Mouse (Mus musculus): Measurements from ENCODE around the gene Unc5b. TPM values are rescaled to one million over a fixed set of nuclear protein-coding genes. Genes with fewer than 3 reads are reported as not detected.

Unc5b gene
- polyA plus RNA-seq, 1 experiment from 2014 or later, result 4.0 TPM

DNA sequence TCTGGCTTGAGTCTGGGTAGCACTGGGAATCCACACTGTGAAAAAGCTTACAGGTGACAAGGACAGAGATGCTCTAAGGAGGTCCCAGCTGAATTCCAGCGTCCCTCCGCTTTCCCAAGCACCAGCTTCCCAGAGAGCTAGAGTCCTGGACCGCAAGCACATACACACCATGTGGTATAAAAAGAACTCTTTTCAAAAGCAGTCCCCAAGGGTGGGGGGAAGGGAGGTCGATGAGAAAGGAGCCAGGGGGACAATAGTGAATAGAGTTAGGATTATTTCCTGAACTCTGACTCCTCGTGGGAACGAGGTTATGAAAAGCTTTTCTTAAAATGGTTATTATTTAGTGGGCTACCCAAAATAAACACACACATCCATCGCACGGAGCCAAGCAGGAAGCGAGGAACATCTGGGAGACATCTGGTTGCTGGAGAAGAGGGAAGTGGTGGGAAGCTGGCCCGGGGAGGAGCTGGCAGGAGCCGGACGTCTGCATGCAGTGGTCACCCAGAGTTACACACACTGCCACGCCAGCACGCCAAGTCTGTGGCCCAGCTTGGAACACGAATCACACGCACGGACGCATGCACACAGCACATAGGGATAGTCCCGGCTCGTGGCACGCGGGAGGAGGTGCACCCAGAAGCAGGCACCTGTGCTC lies 23.7 kb downstream of the Unc5b start:
- H3K27ac ChIP-seq, result peak overlapping the region; percentile 77
- WGBS, result 26% methylated on average over 22 of the region's 22 CpGs
- ATAC-seq (ENCODE audit: insufficient read depth, low FRiP score, low read depth), result peak; percentile 11; the same call in 1 of the 2 replicates
- H3K9me3 ChIP-seq, result no peaks in the 10 kb centered on the region
- H3K4me2 ChIP-seq, result peak overlapping the region; percentile 37
- peaks cover 41% of the 10 kb centered on the region for H3K4me1 ChIP-seq
- no peaks in the 10 kb centered on the region for H3K36me3 ChIP-seq
- no peaks in the 10 kb centered on the region for H3K27me3 ChIP-seq (replicated peaks)
- no peak overlapping the region for H3K4me3 ChIP-seq (replicated peaks)
- no peak overlapping the region for H3K9ac ChIP-seq

DNA sequence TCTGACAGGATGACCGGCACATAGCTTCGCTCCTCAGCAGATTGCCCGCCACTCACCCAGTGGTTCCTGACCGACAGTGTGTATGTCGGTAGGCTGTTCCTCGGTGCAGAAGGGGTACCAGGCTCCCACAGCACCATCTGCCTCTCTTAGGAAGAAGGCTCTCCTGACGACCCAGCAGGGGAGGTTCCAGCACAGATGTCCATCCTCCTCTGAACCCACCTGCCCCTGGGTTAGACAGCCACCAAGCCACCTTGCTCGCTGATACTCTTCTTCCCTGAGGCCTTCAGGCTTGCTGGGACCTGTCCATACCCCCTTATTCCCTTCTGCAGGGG lies 25.2 kb downstream of the Unc5b start:
- H3K27ac ChIP-seq, result no peak overlapping the region
- 86% methylated on average over 8 of the region's 8 CpGs for WGBS

DNA sequence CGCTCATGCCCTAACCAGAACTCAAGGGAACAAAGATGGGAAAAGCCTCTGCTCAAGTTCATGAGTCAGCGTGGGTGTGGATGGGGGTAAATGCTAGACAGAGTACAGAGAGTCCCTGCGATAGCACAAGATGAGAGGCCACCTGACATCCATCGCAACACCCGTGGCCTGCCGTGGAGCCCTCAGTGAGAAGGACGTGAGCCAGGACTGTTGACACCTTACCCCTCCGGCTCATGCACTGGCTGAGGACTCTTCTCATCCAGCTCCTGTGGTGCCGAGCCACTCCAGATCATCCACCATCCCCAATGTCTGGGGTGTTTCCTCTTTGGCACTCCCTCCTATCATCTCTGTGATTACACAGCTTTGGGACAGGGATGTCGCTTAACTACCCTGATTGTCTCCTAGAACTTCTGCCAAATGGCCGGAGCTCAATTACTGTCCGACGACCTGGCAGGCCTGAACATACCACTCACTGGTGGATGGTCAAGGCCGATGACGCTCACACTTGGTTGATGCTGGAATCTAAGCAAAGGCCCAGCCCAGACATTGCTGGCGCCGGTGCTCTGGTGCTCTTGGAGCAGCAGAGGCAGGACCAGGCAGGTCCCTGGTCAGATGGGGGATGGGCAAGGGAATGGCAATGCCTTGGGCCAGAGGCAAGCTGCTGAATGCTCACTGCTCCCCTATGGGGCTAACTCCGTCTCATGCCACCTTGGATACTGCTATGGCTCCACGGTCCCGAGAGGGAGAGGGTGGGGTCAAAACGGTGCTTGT lies 25.8 kb downstream of the Unc5b start:
- Histone ChIP-seq H3K27me3 (replicated peaks) (no peaks in the 10 kb centered on the region), H3K9me3 (no peaks in the 10 kb centered on the region), H3K36me3 (no peaks in the 10 kb centered on the region), H3K9ac (no peak overlapping the region), H3K4me1 (peaks cover 35% of the 10 kb centered on the region), H3K4me2 (no peak overlapping the region), H3K27ac (no peak overlapping the region), H3K4me3 (replicated peaks) (no peak overlapping the region)
- 80% methylated on average over 21 of the region's 21 CpGs for WGBS
- ATAC-seq (ENCODE audit: insufficient read depth, low FRiP score, low read depth), result no peak

More for the DNA sequence above, 25.2 kb downstream of the Unc5b start:
- Histone ChIP-seq H3K4me2 (no peak overlapping the region), H3K9me3 (no peaks in the 10 kb centered on the region), H3K4me1 (peaks cover 32% of the 10 kb centered on the region), H3K36me3 (no peaks in the 10 kb centered on the region), H3K9ac (no peak overlapping the region), H3K27me3 (replicated peaks) (no peaks in the 10 kb centered on the region), H3K4me3 (replicated peaks) (no peak overlapping the region)
- ATAC-seq (ENCODE audit: insufficient read depth, low FRiP score, low read depth), result no peak

DNA sequence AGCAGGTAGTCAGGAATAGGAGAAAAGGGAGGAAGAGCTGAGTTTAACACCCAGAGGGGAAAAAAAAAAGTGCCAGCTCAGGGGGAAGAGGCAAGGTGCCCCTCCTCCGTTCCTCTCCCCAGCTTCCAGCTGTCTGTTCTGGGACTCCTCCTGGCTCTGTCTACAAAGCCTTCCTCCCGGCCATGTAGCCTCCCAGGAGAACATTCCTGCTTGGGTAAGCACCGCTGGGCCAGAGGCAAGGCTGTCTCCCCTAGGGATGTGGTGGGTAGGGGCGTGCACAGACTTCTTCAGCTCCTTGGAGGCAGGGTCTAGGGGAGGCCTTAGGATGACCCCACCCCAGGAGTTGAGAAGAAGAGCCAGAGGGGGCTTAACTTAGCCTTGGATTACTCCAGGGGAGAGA lies 26.5 kb downstream of the Unc5b start:
- H3K4me1 ChIP-seq, result peaks cover 37% of the 10 kb centered on the region
- no peak overlapping the region for H3K9ac ChIP-seq
- H3K27me3 ChIP-seq (replicated peaks), result no peaks in the 10 kb centered on the region
- no peak overlapping the region for H3K4me3 ChIP-seq (replicated peaks)
- H3K27ac ChIP-seq, result no peak overlapping the region
- H3K9me3 ChIP-seq, result no peaks in the 10 kb centered on the region
- WGBS, result 44% methylated on average over 4 of the region's 4 CpGs
- H3K4me2 ChIP-seq, result no peak overlapping the region
- no peak for ATAC-seq (ENCODE audit: insufficient read depth, low FRiP score, low read depth)
- H3K36me3 ChIP-seq, result no peaks in the 10 kb centered on the region

DNA sequence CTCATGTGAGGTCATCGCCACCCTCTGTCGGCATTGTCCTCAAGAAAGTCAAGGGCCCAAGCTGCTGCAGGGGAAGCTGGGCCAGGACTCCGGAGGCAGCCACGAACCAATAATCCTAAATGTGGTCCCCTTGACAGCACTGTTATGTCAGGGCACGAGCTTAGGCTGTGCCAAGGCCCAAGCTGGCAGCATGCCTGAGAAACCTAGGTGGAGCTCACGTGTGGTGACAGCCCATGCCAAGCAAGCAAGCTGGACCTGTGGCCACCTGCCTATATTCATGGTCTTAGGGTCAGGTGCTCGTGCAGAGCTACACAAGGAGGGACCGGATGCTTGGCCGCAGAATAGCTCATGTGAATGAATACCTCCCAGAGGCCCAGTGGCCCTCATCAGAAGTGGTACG lies 27.4 kb downstream of the Unc5b start:
- no peak overlapping the region for H3K4me3 ChIP-seq (replicated peaks)
- ATAC-seq (ENCODE audit: insufficient read depth, low FRiP score, low read depth), result no peak
- no peaks in the 10 kb centered on the region for H3K27me3 ChIP-seq (replicated peaks)
- peaks cover 37% of the 10 kb centered on the region for H3K4me1 ChIP-seq
- no peaks in the 10 kb centered on the region for H3K9me3 ChIP-seq
- no peaks in the 10 kb centered on the region for H3K36me3 ChIP-seq
- 77% methylated on average over 10 of the region's 10 CpGs for WGBS
- H3K9ac ChIP-seq, result no peak overlapping the region
- no peak overlapping the region for H3K27ac ChIP-seq
- no peak overlapping the region for H3K4me2 ChIP-seq

DNA sequence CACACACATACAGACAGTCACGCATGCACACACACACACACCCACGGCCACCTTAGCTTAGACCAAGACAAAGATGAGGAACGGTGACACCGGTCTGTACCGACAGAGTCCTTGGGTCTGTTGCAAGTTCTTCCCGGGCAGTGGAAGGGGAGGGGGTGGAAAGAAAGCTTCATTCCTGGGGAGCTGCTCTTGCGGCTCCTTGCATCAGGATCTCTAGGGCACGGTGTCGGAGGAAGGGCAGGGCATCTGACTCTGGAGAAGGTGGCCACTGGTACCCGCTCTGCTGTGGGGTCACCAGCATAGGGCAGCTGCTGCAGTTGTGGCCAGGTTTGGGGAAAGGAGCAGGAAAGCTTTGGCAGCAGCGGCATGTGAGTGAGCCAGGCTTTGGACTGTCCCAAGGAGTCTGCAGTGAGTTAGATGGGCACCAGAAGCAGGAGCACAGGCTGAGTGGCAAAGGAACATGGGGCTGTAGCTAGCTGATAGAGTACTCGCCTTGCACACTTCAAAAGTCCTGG lies 29.4 kb downstream of the Unc5b start:
- Histone ChIP-seq H3K4me2 (no peak overlapping the region), H3K36me3 (no peaks in the 10 kb centered on the region), H3K27me3 (replicated peaks) (no peaks in the 10 kb centered on the region), H3K27ac (no peak overlapping the region), H3K9ac (no peak overlapping the region), H3K4me3 (replicated peaks) (no peak overlapping the region), H3K9me3 (no peaks in the 10 kb centered on the region), H3K4me1 (peaks cover 19% of the 10 kb centered on the region)
- no peak for ATAC-seq (ENCODE audit: insufficient read depth, low FRiP score, low read depth)
- 65% methylated on average over 12 of the region's 12 CpGs for WGBS

DNA sequence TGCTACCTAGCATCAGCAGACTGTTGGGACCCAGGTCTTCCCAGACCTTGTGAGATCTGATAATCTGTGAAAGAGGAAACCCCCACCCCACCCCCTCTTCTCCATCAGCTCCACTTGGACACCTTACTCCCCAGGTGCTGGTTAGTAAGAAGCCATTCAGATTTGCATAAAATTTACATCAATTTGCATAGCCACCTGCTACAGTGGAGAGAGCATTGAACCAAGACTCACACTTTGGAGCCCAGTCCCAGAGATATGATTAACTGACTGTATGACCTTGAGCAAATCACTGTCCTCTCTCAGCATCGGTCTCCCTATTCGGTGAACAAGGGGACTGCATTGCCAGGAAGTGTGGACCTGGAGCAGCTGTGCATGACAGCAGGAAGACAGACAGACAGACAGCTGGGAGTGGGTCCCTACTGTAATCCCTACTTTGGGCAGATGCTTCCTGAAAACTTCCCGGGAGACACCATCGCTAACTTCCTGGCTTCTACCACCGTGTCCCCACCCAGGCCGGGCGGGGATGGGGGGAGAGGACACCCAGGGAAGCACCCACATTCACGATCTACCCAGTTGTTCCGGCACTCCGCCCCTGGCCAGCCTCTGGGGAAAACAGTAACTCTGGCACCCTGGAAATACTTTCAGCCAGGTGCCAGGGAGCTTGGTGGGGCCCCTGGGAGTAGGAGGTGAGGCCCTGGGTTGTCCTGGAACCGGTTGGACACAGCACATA lies 30.0 kb downstream of the Unc5b start:
- WGBS, result 31% methylated on average over 11 of the region's 11 CpGs
- peaks cover 17% of the 10 kb centered on the region for H3K4me1 ChIP-seq
- no peak overlapping the region for H3K4me2 ChIP-seq
- H3K4me3 ChIP-seq (replicated peaks), result no peak overlapping the region
- no peak overlapping the region for H3K9ac ChIP-seq
- no peak overlapping the region for H3K27ac ChIP-seq
- ATAC-seq (ENCODE audit: insufficient read depth, low FRiP score, low read depth), result no peak
- no peaks in the 10 kb centered on the region for H3K36me3 ChIP-seq
- H3K9me3 ChIP-seq, result no peaks in the 10 kb centered on the region
- H3K27me3 ChIP-seq (replicated peaks), result no peaks in the 10 kb centered on the region

DNA sequence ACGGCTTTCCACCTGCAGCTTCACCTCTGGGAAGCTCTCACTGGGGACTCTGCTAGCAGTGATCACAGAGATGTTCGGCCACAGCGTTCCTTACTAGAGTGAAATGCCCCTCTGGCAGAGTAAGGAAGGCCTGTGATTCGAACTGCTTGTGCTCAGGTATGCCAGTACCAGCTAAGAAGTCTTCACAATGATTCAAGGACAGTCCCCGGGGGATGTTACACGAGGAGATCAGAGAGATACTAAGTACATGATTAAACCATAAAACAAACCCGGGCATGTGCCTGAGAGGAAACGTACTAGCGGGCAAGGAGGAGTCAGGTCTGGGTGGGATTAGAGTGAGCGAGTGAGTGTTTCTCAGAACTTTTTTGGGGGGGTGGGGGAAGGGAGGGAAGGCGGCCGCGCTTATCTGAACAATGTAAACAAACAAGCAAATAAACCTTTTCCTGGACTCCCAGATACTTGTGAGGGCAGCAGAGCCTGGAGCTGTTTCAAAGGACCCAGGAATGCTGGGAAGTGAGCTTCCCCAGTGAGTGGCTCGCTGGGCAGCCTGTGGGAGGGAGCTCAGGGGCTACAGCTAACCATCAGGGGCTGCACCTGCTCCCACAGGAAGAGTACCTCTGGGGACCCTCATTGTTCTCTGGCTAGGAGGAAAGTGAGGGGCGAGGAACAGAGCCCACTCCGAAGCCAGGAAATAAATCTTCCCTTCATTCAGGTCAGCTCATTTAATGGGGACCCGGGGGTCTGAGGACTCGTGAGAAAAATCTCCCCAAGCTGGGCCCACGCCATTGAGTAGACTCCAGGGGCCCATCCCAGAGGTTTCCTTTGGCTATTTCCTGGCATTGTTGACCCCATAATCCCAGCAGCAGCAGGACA lies 30.9 kb downstream of the Unc5b start:
- Histone ChIP-seq H3K27me3 (replicated peaks) (no peaks in the 10 kb centered on the region), H3K4me2 (no peak overlapping the region), H3K4me3 (replicated peaks) (no peak overlapping the region), H3K27ac (no peak overlapping the region), H3K36me3 (no peaks in the 10 kb centered on the region), H3K9ac (no peak overlapping the region), H3K4me1 (peaks cover 17% of the 10 kb centered on the region), H3K9me3 (no peaks in the 10 kb centered on the region)
- WGBS, result 18% methylated on average over 19 of the region's 19 CpGs
- ATAC-seq (ENCODE audit: insufficient read depth, low FRiP score, low read depth), result no peak

DNA sequence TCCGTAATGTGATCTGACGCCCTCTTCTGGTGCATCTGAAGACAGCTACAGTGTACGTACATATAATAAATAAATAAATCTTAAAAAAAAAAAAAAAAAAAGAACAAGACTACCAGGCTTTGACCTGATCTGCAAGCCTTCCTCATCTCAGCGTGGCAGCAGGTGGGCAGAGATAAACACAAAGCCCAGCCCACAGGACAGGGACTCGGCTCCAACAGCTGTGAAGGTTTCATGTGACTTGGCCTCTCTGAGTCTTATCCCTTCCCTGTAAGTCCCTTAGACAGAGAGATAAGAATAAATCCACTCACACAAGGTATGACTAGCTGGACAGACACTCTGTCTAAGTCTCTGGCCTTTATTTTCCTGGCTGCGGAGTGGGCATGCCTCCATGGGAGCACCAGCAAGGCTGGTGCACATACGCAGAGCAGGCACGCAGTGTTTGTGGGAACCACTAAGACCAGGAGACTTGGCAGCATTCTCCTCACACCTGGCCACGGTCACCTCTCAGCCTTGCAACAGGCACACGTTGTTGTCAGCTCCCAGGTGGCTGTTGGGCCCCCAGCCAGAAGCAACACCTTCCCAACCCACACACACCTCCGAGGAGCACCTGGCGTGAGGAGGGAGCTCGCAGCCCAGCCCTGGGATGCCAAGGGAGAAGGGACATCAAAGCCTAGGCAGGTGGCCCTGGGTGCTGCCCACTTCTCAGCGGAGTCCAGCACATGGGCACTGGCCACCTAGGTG lies 33.5 kb downstream of the Unc5b start:
- Histone ChIP-seq H3K9ac (no peak overlapping the region), H3K4me2 (no peak overlapping the region), H3K4me3 (replicated peaks) (no peak overlapping the region), H3K27ac (no peak overlapping the region), H3K36me3 (no peaks in the 10 kb centered on the region), H3K9me3 (no peaks in the 10 kb centered on the region), H3K27me3 (replicated peaks) (no peaks in the 10 kb centered on the region), H3K4me1 (peaks cover 12% of the 10 kb centered on the region; the same call in 1 of the 2 replicates)
- no peak for ATAC-seq (ENCODE audit: insufficient read depth, low FRiP score, low read depth)
- WGBS, result 71% methylated on average over 14 of the region's 14 CpGs

DNA sequence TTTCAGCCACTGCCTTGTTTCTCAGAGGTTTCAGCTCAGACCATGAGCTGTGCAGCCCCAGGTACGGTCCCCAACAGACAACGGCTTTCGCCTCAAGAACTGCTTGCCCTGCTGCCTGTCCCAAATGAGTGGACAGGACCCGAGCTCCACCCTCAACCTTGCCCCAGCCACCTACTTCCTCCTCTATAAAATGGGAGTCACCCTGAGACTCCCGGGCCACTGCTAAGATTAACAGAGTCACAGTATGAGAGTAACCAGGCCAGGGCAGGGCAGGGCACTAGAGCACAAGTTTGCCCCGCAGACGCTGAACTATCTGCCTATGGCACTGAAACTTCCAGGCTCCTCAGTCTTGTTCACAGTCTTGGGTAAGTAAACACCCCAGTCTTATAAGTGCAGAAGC lies 34.9 kb downstream of the Unc5b start:
- Histone ChIP-seq H3K27ac (no peak overlapping the region), H3K36me3 (no peaks in the 10 kb centered on the region), H3K4me3 (replicated peaks) (no peak overlapping the region), H3K9me3 (no peaks in the 10 kb centered on the region), H3K9ac (no peak overlapping the region), H3K4me2 (no peak overlapping the region), H3K4me1 (peaks cover 10% of the 10 kb centered on the region; the same call in 1 of the 2 replicates), H3K27me3 (replicated peaks) (no peaks in the 10 kb centered on the region)
- 75% methylated on average over 7 of the region's 7 CpGs for WGBS
- ATAC-seq (ENCODE audit: insufficient read depth, low FRiP score, low read depth), result no peak

DNA sequence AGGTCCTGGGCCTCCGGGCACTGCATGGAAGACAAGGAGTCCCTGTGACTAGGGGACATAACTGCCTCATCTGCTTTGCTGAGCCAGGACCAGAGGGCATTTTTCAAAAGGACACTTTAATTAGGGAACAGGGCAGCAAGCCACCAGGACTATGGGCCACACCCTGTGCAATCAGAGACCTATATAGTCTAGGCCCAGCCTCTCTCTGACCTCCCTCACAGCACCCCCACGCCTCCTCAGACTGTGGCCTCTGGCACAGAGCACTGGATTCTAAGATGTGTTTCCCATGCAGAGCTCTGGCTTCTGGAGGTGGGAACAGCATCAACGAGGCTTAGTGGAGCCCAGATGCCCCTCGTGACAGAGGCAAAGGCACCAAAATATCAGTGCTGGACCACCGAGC lies 35.4 kb downstream of the Unc5b start:
- Histone ChIP-seq H3K9me3 (no peaks in the 10 kb centered on the region), H3K27me3 (replicated peaks) (no peaks in the 10 kb centered on the region), H3K4me3 (replicated peaks) (no peak overlapping the region), H3K27ac (no peak overlapping the region), H3K4me1 (peaks cover 8% of the 10 kb centered on the region; the same call in 1 of the 2 replicates), H3K4me2 (no peak overlapping the region), H3K36me3 (no peaks in the 10 kb centered on the region), H3K9ac (no peak overlapping the region)
- no peak for ATAC-seq (ENCODE audit: insufficient read depth, low FRiP score, low read depth)
- WGBS, result 64% methylated on average over 5 of the region's 5 CpGs

Measured in stomach, embryonic 15.5 days (tissue).